Mouse (Mus musculus) cerebellum, adult 2 months (tissue): ENCODE results near the gene Anks1b. TPM values are rescaled to one million over a fixed set of nuclear protein-coding genes. Genes with fewer than 3 reads are reported as not detected.

Experiments
- DNase-seq, 2 experiments: peaks; one replicate each; pipeline ENCODE4 v3.0.0; 2021
- H3K27ac ChIP-seq: fragments of 200-500 bp; 2 replicates; pipeline ENCODE4 v1.5.1; 2012; ENCODE audit warnings: low read length, control low read depth, inconsistent platforms; ENCODE audit not compliant: insufficient read depth
- H3K27me3 ChIP-seq: fragments of 200-500 bp; 2 replicates; pipeline ENCODE4 v1.6.1; 2012; ENCODE audit warnings: inconsistent platforms, mild to moderate bottlenecking, low read length, moderate library complexity; ENCODE audit not compliant: control insufficient read depth, insufficient read depth
- H3K4me1 ChIP-seq: fragments of 200-500 bp; 2 replicates; pipeline ENCODE4 v1.6.1; 2011; ENCODE audit warnings: low read length; ENCODE audit not compliant: control insufficient read depth, insufficient read depth
- H3K4me3 ChIP-seq: fragments of 200-500 bp; replicated peaks from 2 replicates; pipeline ENCODE3; 2011; ENCODE audit warnings: mild to moderate bottlenecking, low read depth, low read length, control low read depth; ENCODE audit not compliant: insufficient read depth
- CTCF ChIP-seq: fragments of 200-500 bp; IDR thresholded peaks from 2 replicates; pipeline ENCODE4 v1.5.1; 2011; ENCODE audit warnings: low read depth, mild to moderate bottlenecking, control low read depth, low read length, moderate library complexity, borderline replicate concordance; ENCODE audit not compliant: insufficient read depth
- POLR2A ChIP-seq: fragments of 200-500 bp; IDR thresholded peaks from 2 replicates; pipeline ENCODE4 v1.6.1; 2011; ENCODE audit warnings: low read length, control low read depth, borderline replicate concordance; ENCODE audit not compliant: insufficient read depth
- WGBS: fragments of 180-500 bp; shearing (Covaris S2); methylation state at CpG from one replicate; pipeline ENCODE4 v1.1.7; 2018; 5-methylcytosine and 5-hydroxymethylcytosine counted together
- polyA plus RNA-seq: library from polyadenylated mRNA; depleted of rRNA; stranded (reverse); fragments of >200 nt; gene quantifications from 2 replicates; pipeline ENCODE4 v1.2.3, GENCODE M21; 2012

Anks1b gene
- polyA plus RNA-seq, 1 experiment: 162 TPM

- Histone ChIP-seq H3K27ac (no peak overlapping the region), H3K4me1 (no peaks in the 10 kb centered on the region), H3K27me3 (no peaks in the 10 kb centered on the region), H3K4me3 (no peak overlapping the region)
- TF ChIP-seq CTCF (peak; percentile 18; the same call in 1 of the 2 replicates), POLR2A (no peak)
- WGBS: 50% methylated on average over 6 of the region's 6 CpGs
- no peak for DNase-seq
These were observed 929.8 kb downstream of the Anks1b start for GRCm38 (mm10) chr10:90803112-90803511.

- H3K27ac ChIP-seq: no peak overlapping the region
- H3K27me3 ChIP-seq: no peaks in the 10 kb centered on the region
- DNase-seq: no peak
- no peaks in the 10 kb centered on the region for H3K4me1 ChIP-seq
- TF ChIP-seq POLR2A (no peak), CTCF (no peak)
- WGBS: 61% methylated on average over 4 of the region's 4 CpGs
- H3K4me3 ChIP-seq: no peak overlapping the region
These were observed 931.3 kb downstream of the Anks1b start for GRCm38 (mm10) chr10:90804602-90805095.

- no peaks in the 10 kb centered on the region for H3K27me3 ChIP-seq
- WGBS: 96% methylated on average over 8 of the region's 8 CpGs
- H3K4me3 ChIP-seq: no peak overlapping the region
- H3K27ac ChIP-seq: no peak overlapping the region
- TF ChIP-seq POLR2A (no peak), CTCF (no peak)
- H3K4me1 ChIP-seq: peaks cover under 1% of the 10 kb centered on the region; the same call in 1 of the 2 replicates
- no peak for DNase-seq
These were observed 935.5 kb downstream of the Anks1b start for GRCm38 (mm10) chr10:90808616-90809310.

- 24% methylated on average over 8 of the region's 8 CpGs for WGBS
- DNase-seq: peak; percentile 50 to 63
- Histone ChIP-seq H3K27ac (no peak overlapping the region), H3K4me1 (peaks cover 9% of the 10 kb centered on the region; the same call in 1 of the 2 replicates), H3K27me3 (no peaks in the 10 kb centered on the region), H3K4me3 (no peak overlapping the region)
- TF ChIP-seq POLR2A (no peak), CTCF (no peak)
These were observed 936.7 kb downstream of the Anks1b start for GRCm38 (mm10) chr10:90809911-90810590.

GRCm38 (mm10) chr10:90811446-90811845 lies 938.1 kb downstream of the Anks1b start:
- Histone ChIP-seq H3K4me3 (no peak overlapping the region), H3K27me3 (no peaks in the 10 kb centered on the region), H3K4me1 (peaks cover 12% of the 10 kb centered on the region; the same call in 1 of the 2 replicates), H3K27ac (no peak overlapping the region)
- TF ChIP-seq CTCF (no peak), POLR2A (no peak)
- WGBS: 89% methylated on average over 4 of the region's 4 CpGs
- DNase-seq: no peak

- no peak overlapping the region for H3K4me3 ChIP-seq
- no peak for DNase-seq
- H3K27ac ChIP-seq: no peak overlapping the region
- H3K27me3 ChIP-seq: no peaks in the 10 kb centered on the region
- WGBS: 97% methylated on average over 5 of the region's 5 CpGs
- TF ChIP-seq CTCF: no peak
- no peak for TF ChIP-seq POLR2A
- peaks cover 12% of the 10 kb centered on the region; the same call in 1 of the 2 replicates for H3K4me1 ChIP-seq
These were observed 940.0 kb downstream of the Anks1b start for GRCm38 (mm10) chr10:90813326-90813725.

- no peak for TF ChIP-seq CTCF
- no peak for TF ChIP-seq POLR2A
- no peak overlapping the region for H3K27ac ChIP-seq
- 9% methylated on average over 6 of the region's 6 CpGs for WGBS
- peak; percentile 81 to 95 for DNase-seq
- H3K27me3 ChIP-seq: no peaks in the 10 kb centered on the region
- H3K4me3 ChIP-seq: no peak overlapping the region
- peaks cover 12% of the 10 kb centered on the region; the same call in 1 of the 2 replicates for H3K4me1 ChIP-seq
These were observed 941.1 kb downstream of the Anks1b start for GRCm38 (mm10) chr10:90814412-90814811.
